Mouse (Mus musculus): ENCODE measurements around the gene AW551984.

DNA sequence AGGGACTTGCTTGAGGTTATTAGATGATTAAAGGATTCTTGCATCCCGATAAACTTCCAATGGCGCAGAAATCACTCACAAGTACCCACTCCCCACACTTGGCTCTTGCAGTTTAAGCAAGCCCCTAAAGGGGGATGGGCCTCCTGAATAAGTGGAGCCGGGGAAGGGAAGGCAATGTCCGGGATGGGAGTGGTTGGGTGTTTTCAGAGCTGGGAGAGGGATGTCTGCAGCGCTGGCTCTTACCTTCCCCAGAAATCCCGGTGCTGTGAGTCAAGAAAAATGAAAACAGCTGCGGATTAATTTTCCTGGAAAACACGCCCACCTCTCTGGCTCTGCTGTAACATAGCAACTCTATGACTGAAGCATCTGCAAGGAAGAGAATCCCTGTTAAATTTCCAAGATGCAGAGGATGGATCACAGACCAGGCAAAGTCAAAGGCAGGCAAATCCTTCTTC, at the start of gene AW551984:
- TF ChIP-seq POLR2A (IDR thresholded peaks at IDR 0.05; ENCODE audit: low read depth, low read length), result no peak
- TF ChIP-seq CTCF (conservative IDR thresholded peaks at IDR 0.05; ENCODE audit: insufficient read depth, insufficient read length, low read depth, low read length), result no peak

Data from kidney, adult 2 months (tissue).